Mouse (Mus musculus) MEL (cell line): ENCODE measurements around the gene Cblc.
A peak's percentile ranks its signal among the peaks of the same experiment; 100 is the strongest.

Experiments used
- CTCF ChIP-seq, 3 experiments: IDR thresholded peaks in 2 of 3; conservative IDR thresholded peaks in 1 of 3; 2 replicates each; pipeline ENCODE4 v1.5.1; 2011 to 2012; ENCODE audit warnings: low read length in 3 of 3, low read depth in 2 of 3, mild to moderate bottlenecking in 2 of 3, improper control_type of control experiment in 1 of 3, inconsistent platforms in 1 of 3, mixed read lengths in 1 of 3, moderate library complexity in 1 of 3; ENCODE audit not compliant: control insufficient read depth in 1 of 3, insufficient read depth in 1 of 3, poor library complexity in 1 of 3, severe bottlenecking in 1 of 3
- E2F4 ChIP-seq: IDR thresholded peaks from 2 replicates; pipeline ENCODE4 v1.6.1; 2011; ENCODE audit warnings: low read depth, low read length, improper control_type of control experiment, borderline replicate concordance
- EP300 ChIP-seq, 2 experiments: IDR thresholded peaks; 2 replicates each; pipeline ENCODE4 v1.6.1; 2011; ENCODE audit warnings: improper control_type of control experiment in 2 of 2, low read length in 2 of 2, low read depth in 1 of 2, mild to moderate bottlenecking in 1 of 2
- GATA1 ChIP-seq: IDR thresholded peaks from 2 replicates; pipeline ENCODE4 v1.6.1; 2011; ENCODE audit warnings: low read depth, low read length, improper control_type of control experiment
- HCFC1 ChIP-seq: IDR thresholded peaks from 2 replicates; pipeline ENCODE4 v1.6.1; 2012; ENCODE audit warnings: low read depth, mild to moderate bottlenecking, inconsistent platforms, low read length, improper control_type of control experiment, moderate library complexity
- MAX ChIP-seq: IDR thresholded peaks from 2 replicates; pipeline ENCODE4 v1.6.1; 2011; ENCODE audit warnings: low read length, improper control_type of control experiment
- NELFE ChIP-seq: IDR thresholded peaks from 2 replicates; pipeline ENCODE4 v1.6.1; 2011; ENCODE audit warnings: low read depth, low read length, improper control_type of control experiment
- POLR2A ChIP-seq, 2 experiments: IDR thresholded peaks; 2 replicates each; pipeline ENCODE4 v1.6.1; 2011 to 2012; ENCODE audit warnings: low read length in 2 of 2, mild to moderate bottlenecking in 2 of 2, control low read depth in 1 of 2, improper control_type of control experiment in 1 of 2, low read depth in 1 of 2, moderate library complexity in 1 of 2; ENCODE audit not compliant: control insufficient read depth in 1 of 2, insufficient read depth in 1 of 2, poor library complexity in 1 of 2
- RCOR1 ChIP-seq: IDR thresholded peaks from 2 replicates; pipeline ENCODE4 v1.6.1; 2012; ENCODE audit warnings: low read depth, mild to moderate bottlenecking, inconsistent platforms, low read length, improper control_type of control experiment
- TCF12 ChIP-seq: IDR thresholded peaks from 2 replicates; pipeline ENCODE4 v1.6.1; 2014; ENCODE audit warnings: low read depth, mild to moderate bottlenecking, inconsistent platforms, low read length, improper control_type of control experiment, moderate library complexity
- ZNF384 ChIP-seq: IDR thresholded peaks from 2 replicates; pipeline ENCODE4 v1.6.1; 2012; ENCODE audit warnings: low read depth, mild to moderate bottlenecking, inconsistent platforms, low read length, improper control_type of control experiment

GRCm38 (mm10) chr7:19752652-19753051, 44.0 kb downstream of the Cblc start:
- TF ChIP-seq GATA1 (no peak), RCOR1 (no peak), EP300 (IDR thresholded peaks at IDR 0.05; ENCODE audit: low read depth in 1 of 2, low read length in 2 of 2) (no peak), POLR2A (IDR thresholded peaks at IDR 0.05; ENCODE audit: control insufficient read depth in 1 of 2, insufficient read depth in 1 of 2, low read depth in 1 of 2, low read length in 2 of 2, poor library complexity in 1 of 2) (no peak), CTCF (IDR thresholded peaks at IDR 0.05 in 2 of 3, conservative IDR thresholded peaks at IDR 0.05 in 1 of 3; ENCODE audit: control insufficient read depth in 1 of 3, insufficient read depth in 1 of 3, low read depth in 2 of 3, low read length in 3 of 3, poor library complexity in 1 of 3, severe bottlenecking in 1 of 3) (peak in 2 of 3 experiments; percentile 39 to 40; a peak in 4 of 6 replicates), TCF12 (no peak), HCFC1 (no peak), NELFE (no peak), E2F4 (no peak), ZNF384 (no peak), MAX (no peak)
